Mouse (Mus musculus): ENCODE results near the gene Gm11037. TPM values are rescaled to one million over a fixed set of nuclear protein-coding genes. Genes with fewer than 3 reads are reported as not detected.
A peak's percentile ranks its signal among the peaks of the same experiment; 100 is the strongest.

The Gm11037 gene
- polyA plus RNA-seq, 1 experiment from 2014 or later, result not detected

DNA sequence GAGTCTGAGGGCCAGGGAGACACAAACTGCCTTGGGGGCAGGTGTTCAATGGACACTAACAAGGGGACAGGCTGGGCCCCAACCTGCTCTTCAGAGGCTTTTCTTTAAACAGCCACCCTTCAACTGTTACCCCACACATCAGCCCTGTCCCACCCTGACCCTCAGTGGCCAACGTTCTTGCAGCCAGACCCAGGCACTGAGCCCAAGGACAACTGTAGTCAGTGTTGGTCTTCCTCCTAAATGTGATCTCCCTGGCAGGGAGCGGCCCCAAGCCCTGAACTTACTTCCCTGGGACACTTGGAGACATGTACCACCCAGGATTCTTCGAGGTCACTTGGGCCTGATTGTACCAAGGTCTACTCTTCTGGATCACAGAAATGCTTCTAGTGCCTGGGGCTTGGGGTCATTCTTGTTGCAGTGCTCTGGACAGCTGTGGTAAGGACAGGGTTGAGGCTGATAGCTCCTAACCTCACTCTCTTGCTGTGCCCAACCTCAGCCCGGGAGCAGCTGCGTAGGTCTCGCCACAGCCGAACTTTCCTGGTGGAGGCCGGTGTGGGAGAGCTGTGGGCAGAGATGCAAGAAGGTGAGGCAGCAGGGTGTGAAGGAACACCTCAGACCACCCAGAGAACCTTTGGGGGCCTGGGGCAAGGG, 8.2 kb downstream of the Gm11037 start:
- H3K9me3 ChIP-seq (ENCODE audit: control insufficient read depth, low read length), result no peaks in the 10 kb centered on the region
- no peak for DNase-seq
- no peak overlapping the region for H3K9ac ChIP-seq (replicated peaks; ENCODE audit: low read length)
- no peak overlapping the region for H3K4me2 ChIP-seq (ENCODE audit: low read length)
- H3K27me3 ChIP-seq (ENCODE audit: control insufficient read depth, insufficient read depth, low read length), result no peaks in the 10 kb centered on the region
- no peak for ATAC-seq (ENCODE audit: low FRiP score, low TSS enrichment)
- H3K4me1 ChIP-seq (ENCODE audit: control insufficient read depth, insufficient read depth, low read length), result 0 out of 2 replicates have a peak, but pooled peaks cover 3% of the 10 kb centered on the region
- no peak overlapping the region for H3K27ac ChIP-seq (replicated peaks; ENCODE audit: low read depth, low read length)
- WGBS, result 92% methylated on average over 8 of the region's 8 CpGs
- H3K36me3 ChIP-seq (ENCODE audit: control insufficient read depth, insufficient read depth, low read length), result peaks cover 30% of the 10 kb centered on the region
- no peak overlapping the region for H3K4me3 ChIP-seq (replicated peaks; ENCODE audit: low read depth, low read length)

GRCm38 (mm10) chr2:131142592-131142991, 9.3 kb downstream of the Gm11037 start:
- Histone ChIP-seq H3K36me3 (ENCODE audit: control insufficient read depth, insufficient read depth, low read length) (peaks cover 41% of the 10 kb centered on the region), H3K27ac (replicated peaks; ENCODE audit: low read depth, low read length) (no peak overlapping the region), H3K4me2 (ENCODE audit: low read length) (no peak overlapping the region), H3K4me1 (ENCODE audit: control insufficient read depth, insufficient read depth, low read length) (0 out of 2 replicates have a peak, but pooled peaks cover 3% of the 10 kb centered on the region), H3K4me3 (replicated peaks; ENCODE audit: low read depth, low read length) (no peak overlapping the region), H3K27me3 (ENCODE audit: control insufficient read depth, insufficient read depth, low read length) (no peaks in the 10 kb centered on the region), H3K9ac (replicated peaks; ENCODE audit: low read length) (no peak overlapping the region), H3K9me3 (ENCODE audit: control insufficient read depth, low read length) (no peaks in the 10 kb centered on the region)
- no peak; the same call in 1 of the 2 replicates for ATAC-seq (ENCODE audit: low FRiP score, low TSS enrichment)
- WGBS, result 29% methylated on average over 18 of the region's 18 CpGs
- DNase-seq, result peak; percentile 61

DNA sequence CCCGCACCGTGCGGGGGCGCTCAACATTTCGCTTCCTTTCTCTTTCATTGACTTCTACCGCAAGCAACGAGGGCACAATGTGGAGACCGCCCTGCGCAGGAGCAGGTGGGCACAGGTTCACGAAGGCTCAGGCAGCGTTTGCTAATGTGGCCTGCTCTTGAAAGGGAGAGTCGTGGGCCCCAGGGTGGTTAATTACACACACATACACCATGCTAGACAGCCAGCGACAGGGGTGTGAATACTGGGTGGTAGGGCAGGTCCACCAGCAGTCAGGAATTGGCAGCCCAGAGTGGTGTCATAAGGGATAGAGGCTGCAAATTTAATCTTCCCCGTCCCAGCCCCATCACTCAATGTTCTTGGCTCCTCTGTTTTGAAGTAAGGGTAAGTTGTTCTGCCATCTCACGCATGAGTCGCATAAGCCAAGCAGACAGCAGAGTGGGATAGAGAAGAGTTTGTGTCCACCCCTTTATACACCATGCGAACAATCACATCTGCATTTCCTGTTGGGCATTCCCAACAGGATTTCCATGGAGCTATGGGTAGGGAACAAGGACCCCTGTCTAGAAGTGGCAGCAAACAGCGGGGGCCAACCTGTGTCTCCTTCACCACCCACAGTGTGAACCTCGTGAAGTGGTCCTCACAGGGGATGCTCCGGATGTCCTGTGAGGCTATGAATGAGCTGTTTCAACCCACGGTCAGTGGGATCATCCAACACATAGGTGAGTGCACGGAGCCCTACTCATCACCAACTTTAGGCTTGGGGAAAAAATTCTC, 9.9 kb downstream of the Gm11037 start:
- Histone ChIP-seq H3K4me3 (replicated peaks; ENCODE audit: low read depth, low read length) (no peak overlapping the region), H3K9ac (replicated peaks; ENCODE audit: low read length) (no peak overlapping the region), H3K4me2 (ENCODE audit: low read length) (no peak overlapping the region), H3K27ac (replicated peaks; ENCODE audit: low read depth, low read length) (no peak overlapping the region), H3K36me3 (ENCODE audit: control insufficient read depth, insufficient read depth, low read length) (peaks cover 47% of the 10 kb centered on the region), H3K4me1 (ENCODE audit: control insufficient read depth, insufficient read depth, low read length) (0 out of 2 replicates have a peak, but pooled peaks cover 3% of the 10 kb centered on the region), H3K27me3 (ENCODE audit: control insufficient read depth, insufficient read depth, low read length) (no peaks in the 10 kb centered on the region), H3K9me3 (ENCODE audit: control insufficient read depth, low read length) (no peaks in the 10 kb centered on the region)
- 65% methylated on average over 22 of the region's 22 CpGs for WGBS
- ATAC-seq (ENCODE audit: low FRiP score, low TSS enrichment), result no peak
- DNase-seq, result no peak

- H3K4me2 ChIP-seq (ENCODE audit: low read length), result no peak overlapping the region
- DNase-seq (no peak), ATAC-seq (ENCODE audit: low FRiP score, low TSS enrichment) (no peak)
- H3K27me3 ChIP-seq (ENCODE audit: control insufficient read depth, insufficient read depth, low read length), result no peaks in the 10 kb centered on the region
- 0 out of 2 replicates have a peak, but pooled peaks cover 3% of the 10 kb centered on the region for H3K4me1 ChIP-seq (ENCODE audit: control insufficient read depth, insufficient read depth, low read length)
- H3K27ac ChIP-seq (replicated peaks; ENCODE audit: low read depth, low read length), result no peak overlapping the region
- peaks cover 61% of the 10 kb centered on the region for H3K36me3 ChIP-seq (ENCODE audit: control insufficient read depth, insufficient read depth, low read length)
- no peaks in the 10 kb centered on the region for H3K9me3 ChIP-seq (ENCODE audit: control insufficient read depth, low read length)
- H3K9ac ChIP-seq (replicated peaks; ENCODE audit: low read length), result no peak overlapping the region
- 73% methylated on average over 13 of the region's 13 CpGs for WGBS
- no peak overlapping the region for H3K4me3 ChIP-seq (replicated peaks; ENCODE audit: low read depth, low read length)
Measured at GRCm38 (mm10) chr2:131145121-131145520, 11.8 kb downstream of the Gm11037 start.

DNA sequence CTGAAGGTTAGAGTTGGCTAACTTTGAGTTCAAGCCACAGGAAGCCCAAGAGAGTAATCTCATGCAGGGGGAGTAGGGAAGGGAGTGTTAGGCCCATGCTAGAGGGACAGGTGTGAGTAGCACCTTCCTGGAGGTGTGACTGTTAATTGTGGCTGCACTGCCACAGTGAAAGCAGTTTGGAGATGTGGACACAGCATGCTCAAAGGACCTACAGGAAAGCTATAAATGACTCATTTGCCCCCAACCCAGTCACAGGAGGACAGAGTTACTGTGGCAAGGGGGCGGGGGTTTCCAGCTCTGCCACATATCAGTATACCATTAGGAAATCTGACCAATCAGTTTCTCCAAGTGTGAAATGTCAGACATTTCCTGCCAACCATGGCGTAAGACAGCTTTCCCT, 12.2 kb downstream of the Gm11037 start:
- no peak overlapping the region for H3K9ac ChIP-seq (replicated peaks; ENCODE audit: low read length)
- H3K4me2 ChIP-seq (ENCODE audit: low read length), result no peak overlapping the region
- H3K27me3 ChIP-seq (ENCODE audit: control insufficient read depth, insufficient read depth, low read length), result no peaks in the 10 kb centered on the region
- H3K9me3 ChIP-seq (ENCODE audit: control insufficient read depth, low read length), result no peaks in the 10 kb centered on the region
- no peak overlapping the region for H3K27ac ChIP-seq (replicated peaks; ENCODE audit: low read depth, low read length)
- 94% methylated on average over 2 of the region's 2 CpGs for WGBS
- ATAC-seq (ENCODE audit: low FRiP score, low TSS enrichment) (no peak), DNase-seq (no peak)
- H3K4me3 ChIP-seq (replicated peaks; ENCODE audit: low read depth, low read length), result no peak overlapping the region
- H3K4me1 ChIP-seq (ENCODE audit: control insufficient read depth, insufficient read depth, low read length), result 0 out of 2 replicates have a peak, but pooled peaks cover 3% of the 10 kb centered on the region
- H3K36me3 ChIP-seq (ENCODE audit: control insufficient read depth, insufficient read depth, low read length), result peaks cover 64% of the 10 kb centered on the region

DNA sequence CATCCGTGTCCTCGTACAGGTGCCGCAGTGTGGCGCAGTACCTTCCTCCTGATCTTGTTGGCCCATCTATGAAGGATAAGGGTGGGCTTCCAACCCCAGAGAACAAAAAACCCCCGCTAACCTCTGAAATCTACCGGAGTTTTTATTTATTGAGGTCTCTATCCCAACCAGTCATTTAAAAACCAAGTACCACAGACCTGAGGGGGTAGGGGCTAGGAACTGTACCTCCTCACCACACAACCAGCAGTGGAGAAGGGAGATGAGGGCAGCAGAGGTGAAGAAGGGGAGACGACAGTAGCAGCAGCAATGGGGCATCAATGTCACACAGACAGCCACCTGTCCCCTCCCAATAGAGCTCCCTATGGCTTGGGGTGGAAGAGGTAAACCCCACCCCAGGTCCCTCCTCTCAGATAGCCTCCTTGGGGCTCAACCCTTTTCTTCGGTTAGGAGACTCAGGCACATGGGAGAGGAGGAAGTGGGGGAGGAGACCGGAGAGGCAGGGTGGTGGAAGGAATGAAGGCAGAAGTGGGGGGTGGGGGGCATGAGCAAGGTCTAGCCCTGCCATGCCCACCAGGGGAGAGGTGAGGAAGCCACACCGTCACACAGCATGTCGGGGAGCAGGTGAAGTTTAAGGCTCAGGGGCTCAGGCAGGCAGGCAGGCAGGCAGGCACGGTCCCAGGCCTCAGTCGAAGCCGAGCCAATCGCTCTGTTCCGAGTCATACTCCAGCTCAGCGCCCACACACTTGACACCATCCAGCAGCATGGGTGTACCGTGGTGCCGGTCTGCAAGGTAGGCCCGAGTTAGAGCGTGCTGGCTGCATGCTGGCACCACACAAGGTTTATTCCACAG, 13.1 kb downstream of the Gm11037 start:
- Histone ChIP-seq H3K9ac (replicated peaks; ENCODE audit: low read length) (no peak overlapping the region), H3K27me3 (ENCODE audit: control insufficient read depth, insufficient read depth, low read length) (no peaks in the 10 kb centered on the region), H3K9me3 (ENCODE audit: control insufficient read depth, low read length) (no peaks in the 10 kb centered on the region), H3K36me3 (ENCODE audit: control insufficient read depth, insufficient read depth, low read length) (peaks cover 72% of the 10 kb centered on the region), H3K4me1 (ENCODE audit: control insufficient read depth, insufficient read depth, low read length) (0 out of 2 replicates have a peak, but pooled peaks cover 3% of the 10 kb centered on the region), H3K27ac (replicated peaks; ENCODE audit: low read depth, low read length) (no peak overlapping the region), H3K4me3 (replicated peaks; ENCODE audit: low read depth, low read length) (no peak overlapping the region), H3K4me2 (ENCODE audit: low read length) (no peak overlapping the region)
- ATAC-seq (ENCODE audit: low FRiP score, low TSS enrichment), result no peak
- DNase-seq, result no peak
- WGBS, result 94% methylated on average over 21 of the region's 21 CpGs

DNA sequence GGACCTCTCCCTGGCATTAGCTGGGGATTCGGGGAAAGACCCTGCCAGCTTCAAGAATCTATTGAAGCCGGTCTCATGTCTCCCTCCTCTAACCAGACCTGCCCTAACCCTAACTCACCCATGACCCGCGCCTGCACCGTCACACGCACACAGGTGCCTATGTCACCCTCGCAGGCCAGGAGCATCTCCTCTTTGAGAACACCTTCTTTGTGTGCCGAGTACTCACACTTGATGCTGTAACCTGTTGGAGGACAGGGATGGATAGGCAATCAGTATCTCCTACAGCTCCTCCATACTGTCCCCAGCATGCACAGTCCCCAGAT, 13.7 kb downstream of the Gm11037 start:
- 0 out of 2 replicates have a peak, but pooled peaks cover 3% of the 10 kb centered on the region for H3K4me1 ChIP-seq (ENCODE audit: control insufficient read depth, insufficient read depth, low read length)

DNA sequence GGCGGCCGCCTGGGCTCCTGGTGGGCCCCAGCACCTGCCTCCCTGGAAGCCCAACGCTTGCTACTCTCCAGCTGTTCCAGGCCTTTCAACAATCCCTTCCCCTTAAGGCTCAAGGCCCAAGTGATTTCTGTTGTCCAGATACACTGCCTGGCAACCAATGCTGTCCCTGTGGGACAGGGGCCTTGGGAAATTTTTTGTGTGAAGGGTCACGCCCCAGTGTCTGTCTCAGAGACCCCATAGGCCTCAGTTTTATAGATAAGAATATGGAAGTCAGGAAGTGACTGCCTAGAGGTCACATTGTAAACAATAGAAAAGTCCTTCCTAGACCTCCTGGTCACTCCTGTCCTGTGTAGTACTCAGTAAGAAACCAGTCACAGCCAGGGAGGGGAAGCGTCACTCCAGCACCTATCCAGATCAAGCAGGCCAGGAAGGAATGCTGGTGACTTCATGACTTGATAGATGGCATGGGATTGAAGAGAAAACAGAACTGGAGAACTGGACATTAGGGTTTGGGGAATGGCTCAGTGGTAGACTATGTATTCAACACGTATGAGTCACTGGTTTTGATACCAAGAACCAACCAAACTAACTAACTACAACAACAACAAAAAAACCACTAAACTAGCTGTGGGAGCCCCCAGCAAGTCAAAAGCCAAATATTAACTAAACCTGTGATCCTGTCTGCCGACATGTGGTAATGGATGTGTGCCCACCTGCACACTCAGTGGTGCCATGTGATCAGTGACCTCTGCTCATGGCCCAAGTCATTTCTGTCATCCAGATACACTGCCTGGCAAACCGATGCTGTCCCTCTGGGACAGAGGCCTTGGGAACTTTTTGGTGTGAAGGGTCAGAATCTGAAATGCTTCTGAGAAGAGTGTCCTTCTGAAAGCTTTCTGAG, 15.3 kb downstream of the Gm11037 start:
- 89% methylated on average over 8 of the region's 8 CpGs for WGBS
- Histone ChIP-seq H3K9ac (replicated peaks; ENCODE audit: low read length) (no peak overlapping the region), H3K4me3 (replicated peaks; ENCODE audit: low read depth, low read length) (no peak overlapping the region), H3K27ac (replicated peaks; ENCODE audit: low read depth, low read length) (no peak overlapping the region), H3K27me3 (ENCODE audit: control insufficient read depth, insufficient read depth, low read length) (no peaks in the 10 kb centered on the region), H3K4me1 (ENCODE audit: control insufficient read depth, insufficient read depth, low read length) (no peaks in the 10 kb centered on the region), H3K36me3 (ENCODE audit: control insufficient read depth, insufficient read depth, low read length) (peaks cover 85% of the 10 kb centered on the region), H3K4me2 (ENCODE audit: low read length) (no peak overlapping the region), H3K9me3 (ENCODE audit: control insufficient read depth, low read length) (no peaks in the 10 kb centered on the region)
- ATAC-seq (ENCODE audit: low FRiP score, low TSS enrichment) (no peak), DNase-seq (no peak)

More for the DNA sequence above, 13.7 kb downstream of the Gm11037 start:
- no peaks in the 10 kb centered on the region for H3K9me3 ChIP-seq (ENCODE audit: control insufficient read depth, low read length)
- H3K9ac ChIP-seq (replicated peaks; ENCODE audit: low read length), result no peak overlapping the region
- no peaks in the 10 kb centered on the region for H3K27me3 ChIP-seq (ENCODE audit: control insufficient read depth, insufficient read depth, low read length)
- H3K36me3 ChIP-seq (ENCODE audit: control insufficient read depth, insufficient read depth, low read length), result peaks cover 78% of the 10 kb centered on the region
- 98% methylated on average over 8 of the region's 8 CpGs for WGBS
- no peak overlapping the region for H3K4me3 ChIP-seq (replicated peaks; ENCODE audit: low read depth, low read length)
- DNase-seq (no peak), ATAC-seq (ENCODE audit: low FRiP score, low TSS enrichment) (no peak)
- H3K27ac ChIP-seq (replicated peaks; ENCODE audit: low read depth, low read length), result no peak overlapping the region
- H3K4me2 ChIP-seq (ENCODE audit: low read length), result no peak overlapping the region
